Comparison of ENCODE assay signal across 12 mouse cellular contexts in genomic region chr11:57013464-57014190, GRCm38 (mm10). TPM values are rescaled to one million over a fixed set of nuclear protein-coding genes. Genes with fewer than 3 reads are reported as not detected.
DNase-seq lines count a peak whose midpoint lies in the region; ATAC-seq and TF ChIP-seq lines count a peak whose summit lies in the region.
"Had no signal": no experiment of that assay in that cellular context is flagged by ENCODE, and none has a peak within 500 bp of the region (broad histone marks: within the 10 kb centered on the region; RNA-seq: fewer than 3 reads in every experiment).

No protein-coding gene starts in this region.

- TF ChIP-seq POLR2A in lung, adult 2 months (IDR thresholded peaks at IDR 0.05; ENCODE audit: borderline replicate concordance, extremely low read depth, low read depth, low read length): no peak

- H3K4me2 ChIP-seq in heart, embryonic 16.5 days (ENCODE audit: low read depth, low read length): peak overlapping the region; percentile 60; the same call in 1 of the 2 replicates
- peak overlapping the region; percentile 54 for H3K4me2 ChIP-seq in midbrain, embryonic 12.5 days (replicated peaks)
- H3K4me2 ChIP-seq: liver, embryonic 15.5 days had no signal

- H3K9ac ChIP-seq in heart, embryonic 16.5 days (ENCODE audit: low read length): no peak overlapping the region
- no peak overlapping the region for H3K9ac ChIP-seq in midbrain, embryonic 12.5 days (replicated peaks)
- H3K9ac ChIP-seq: liver, embryonic 15.5 days had no signal

- H3K36me3 ChIP-seq in heart, embryonic 16.5 days (ENCODE audit: control insufficient read depth, insufficient read depth): no peaks in the 10 kb centered on the region
- H3K36me3 ChIP-seq in heart, embryonic 10.5 days: no peaks in the 10 kb centered on the region
- H3K36me3 ChIP-seq in midbrain, embryonic 12.5 days: no peaks in the 10 kb centered on the region
- H3K36me3 ChIP-seq: liver, embryonic 15.5 days had no signal

- no peak for TF ChIP-seq CTCF in lung, adult 2 months (IDR thresholded peaks at IDR 0.05; ENCODE audit: insufficient read depth, low read length)

- ATAC-seq in heart, embryonic 16.5 days (replicated peaks; ENCODE audit: extremely low read depth, insufficient read depth, low FRiP score): no peak
- ATAC-seq in midbrain, embryonic 12.5 days (ENCODE audit: low FRiP score, low read depth): no peak
- ATAC-seq: intestine, embryonic 16.5 days; Patski had no signal

- no peak overlapping the region for H3K4me3 ChIP-seq in heart, embryonic 16.5 days (ENCODE audit: low read length)
- no peak overlapping the region for H3K4me3 ChIP-seq in heart, embryonic 10.5 days
- no peak overlapping the region for H3K4me3 ChIP-seq in midbrain, embryonic 12.5 days
- no peak overlapping the region for H3K4me3 ChIP-seq in lung, adult 2 months (replicated peaks; ENCODE audit: extremely low read depth, low read depth, low read length)
- H3K4me3 ChIP-seq: liver, embryonic 15.5 days had no signal

- no peaks in the 10 kb centered on the region for H3K9me3 ChIP-seq in heart, embryonic 16.5 days (replicated peaks; ENCODE audit: control insufficient read depth, low read length)
- H3K9me3 ChIP-seq in heart, embryonic 10.5 days: no peaks in the 10 kb centered on the region
- H3K9me3 ChIP-seq in midbrain, embryonic 12.5 days: no peaks in the 10 kb centered on the region
- H3K9me3 ChIP-seq: liver, embryonic 15.5 days had no signal

- H3K27ac ChIP-seq in heart, embryonic 16.5 days (ENCODE audit: low read length): no peak overlapping the region
- H3K27ac ChIP-seq in heart, embryonic 10.5 days: no peak overlapping the region
- H3K27ac ChIP-seq in midbrain, embryonic 12.5 days (replicated peaks): no peak overlapping the region
- H3K27ac ChIP-seq: liver, embryonic 15.5 days had no signal

- whole genome bisulfite sequencing in heart, embryonic 16.5 days: 61% methylated on average over 9 of the region's 9 CpGs
- 66% methylated on average over 9 of the region's 9 CpGs for WGBS in heart, embryonic 10.5 days
- WGBS in midbrain, embryonic 12.5 days: 81% methylated on average over 9 of the region's 9 CpGs
- 47% methylated on average over 9 of the region's 9 CpGs for WGBS in lung, adult 2 months

- H3K27me3 ChIP-seq in heart, embryonic 16.5 days (ENCODE audit: control insufficient read depth, insufficient read depth, low read length): no peaks in the 10 kb centered on the region
- H3K27me3 ChIP-seq in heart, embryonic 10.5 days (ENCODE audit: insufficient read depth, poor library complexity, severe bottlenecking): peaks cover 43% of the 10 kb centered on the region
- peaks cover 27% of the 10 kb centered on the region for H3K27me3 ChIP-seq in midbrain, embryonic 12.5 days
- H3K27me3 ChIP-seq: liver, embryonic 15.5 days; Patski had no signal

- peaks cover 9% of the 10 kb centered on the region for H3K4me1 ChIP-seq in heart, embryonic 16.5 days (ENCODE audit: control insufficient read depth, insufficient read depth, low read length)
- peaks cover 8% of the 10 kb centered on the region; the same call in 1 of the 2 replicates for H3K4me1 ChIP-seq in heart, embryonic 10.5 days
- 0 out of 2 replicates have a peak, but pooled peaks cover 6% of the 10 kb centered on the region for H3K4me1 ChIP-seq in midbrain, embryonic 12.5 days
- H3K4me1 ChIP-seq in lung, adult 2 months (ENCODE audit: control insufficient read depth, insufficient read depth, low read length): no peaks in the 10 kb centered on the region
- H3K4me1 ChIP-seq: liver, embryonic 15.5 days had no signal

- no peak for DNase-seq in heart, embryonic 10.5 days (ENCODE audit: low spot score)
- peak; percentile 32 for DNase-seq in right cerebral cortex, postnatal 25 days
- no peak for DNase-seq in right cerebral cortex, postnatal 4 days
- DNase-seq in lung, adult 2 months: no peak
- DNase-seq in cerebellum, adult 11-12 months: no peak
- DNase-seq: adrenal gland, adult 8-10 months; kidney, postnatal 25 days had no signal

RNA-seq across cellular contexts. Expression of gene Gria1, which starts 2.4 kb away (rescaled TPM):
- 5.2 and 5.3 TPM in 2 replicates for polyA plus RNA-seq in heart, embryonic 16.5 days (2015; fragmentation: Nextera tagmentation; extraction: Ambion mirVana)
- polyA plus RNA-seq in heart, embryonic 10.5 days (2016; fragmentation: Nextera tagmentation; extraction: Ambion mirVana): 0.58 and 0.64 TPM in 2 replicates
- 7.5 and 8.3 TPM in 2 replicates for polyA plus RNA-seq in midbrain, embryonic 12.5 days (2016; fragmentation: Nextera tagmentation; extraction: Ambion mirVana)
- polyA plus RNA-seq in lung, adult 2 months (2012; rRNA removed): 3.6 and 5.7 TPM in 2 replicates
